ENCODE assay signal across 11 mouse cellular contexts in genomic region chr1:40233217-40233616, GRCm38 (mm10). TPM values are rescaled to one million over a fixed set of nuclear protein-coding genes. Genes with fewer than 3 reads are reported as not detected.
DNase-seq lines count a peak whose midpoint lies in the region; ATAC-seq lines count a peak whose summit lies in the region.
"Had no signal": no experiment of that assay in that cellular context is flagged by ENCODE, and none has a peak within 500 bp of the region (broad histone marks: within the 10 kb centered on the region; RNA-seq: fewer than 3 reads in every experiment).

No protein-coding gene starts in this region.

- peak overlapping the region; percentile 6; the same call in 1 of the 2 replicates for H3K27ac ChIP-seq in heart, embryonic 10.5 days
- no peak overlapping the region; the same call in 1 of the 2 replicates for H3K27ac ChIP-seq in lung, embryonic 16.5 days (ENCODE audit: low read length)
- H3K27ac ChIP-seq in intestine, embryonic 16.5 days (ENCODE audit: low read length): peak overlapping the region; percentile 30; the same call in 1 of the 2 replicates
- H3K27ac ChIP-seq in stomach, embryonic 15.5 days: peak overlapping the region; percentile 59
- H3K27ac ChIP-seq: midbrain, embryonic 12.5 days had no signal

- H3K36me3 ChIP-seq in heart, embryonic 10.5 days: no peaks in the 10 kb centered on the region
- no peaks in the 10 kb centered on the region for H3K36me3 ChIP-seq in lung, embryonic 16.5 days (ENCODE audit: control insufficient read depth, insufficient read depth, low read length)
- H3K36me3 ChIP-seq in intestine, embryonic 16.5 days (ENCODE audit: control insufficient read depth, insufficient read depth, low read length): no peaks in the 10 kb centered on the region
- H3K36me3 ChIP-seq in stomach, embryonic 15.5 days: no peaks in the 10 kb centered on the region
- H3K36me3 ChIP-seq: midbrain, embryonic 12.5 days had no signal

- WGBS in heart, embryonic 10.5 days: 52% methylated on average over 7 of the region's 7 CpGs
- 14% methylated on average over 7 of the region's 7 CpGs for WGBS in lung, embryonic 16.5 days
- 24% methylated on average over 7 of the region's 7 CpGs for WGBS in intestine, embryonic 16.5 days
- WGBS in stomach, embryonic 15.5 days: 18% methylated on average over 7 of the region's 7 CpGs

- H3K9me3 ChIP-seq in heart, embryonic 10.5 days: no peaks in the 10 kb centered on the region
- no peaks in the 10 kb centered on the region for H3K9me3 ChIP-seq in lung, embryonic 16.5 days (ENCODE audit: control insufficient read depth, low read length)
- H3K9me3 ChIP-seq in intestine, embryonic 16.5 days (ENCODE audit: control insufficient read depth, low read length): no peaks in the 10 kb centered on the region
- H3K9me3 ChIP-seq in stomach, embryonic 15.5 days: no peaks in the 10 kb centered on the region
- H3K9me3 ChIP-seq: midbrain, embryonic 12.5 days had no signal

- peak; percentile 70 for ATAC-seq in lung, embryonic 16.5 days (ENCODE audit: low read depth)
- peak; percentile 71 for ATAC-seq in intestine, embryonic 16.5 days
- peak; percentile 59 for ATAC-seq in stomach, embryonic 15.5 days (ENCODE audit: insufficient read depth, low FRiP score, low read depth)
- no peak for ATAC-seq in activated CD4-positive, CD25-positive, alpha-beta regulatory T cell, adult 4 months
- ATAC-seq: forebrain, embryonic 16.5 days; Patski had no signal

- DNase-seq in heart, embryonic 10.5 days (ENCODE audit: low spot score): peak; percentile 73
- no peak for DNase-seq in heart, postnatal 25 days (ENCODE audit: low spot score)
- no peak for DNase-seq in lung, adult 18-20 months
- DNase-seq in ovary, postnatal 36 days (ENCODE audit: low spot score): no peak

- H3K4me2 ChIP-seq in lung, embryonic 16.5 days (ENCODE audit: low read depth, low read length): no peak overlapping the region
- H3K4me2 ChIP-seq in intestine, embryonic 16.5 days (ENCODE audit: low read depth, low read length): no peak overlapping the region
- H3K4me2 ChIP-seq in stomach, embryonic 15.5 days: no peak overlapping the region
- H3K4me2 ChIP-seq: midbrain, embryonic 12.5 days had no signal

- H3K4me1 ChIP-seq in heart, embryonic 10.5 days: peaks cover 24% of the 10 kb centered on the region
- H3K4me1 ChIP-seq in lung, embryonic 16.5 days (replicated peaks; ENCODE audit: control insufficient read depth, insufficient read depth, low read length): peaks cover 34% of the 10 kb centered on the region
- H3K4me1 ChIP-seq in intestine, embryonic 16.5 days (ENCODE audit: control insufficient read depth, insufficient read depth, low read length): peaks cover 18% of the 10 kb centered on the region
- H3K4me1 ChIP-seq in stomach, embryonic 15.5 days: peaks cover 25% of the 10 kb centered on the region; the same call in 1 of the 2 replicates
- H3K4me1 ChIP-seq: midbrain, embryonic 12.5 days had no signal

- intact Hi-C loops in heart, postnatal 25 days (cut with DNase I): no loop called here

- no peaks in the 10 kb centered on the region for H3K27me3 ChIP-seq in heart, embryonic 10.5 days (ENCODE audit: insufficient read depth, poor library complexity, severe bottlenecking)
- H3K27me3 ChIP-seq in lung, embryonic 16.5 days (ENCODE audit: control insufficient read depth, insufficient read depth, low read depth, low read length): no peaks in the 10 kb centered on the region
- H3K27me3 ChIP-seq in intestine, embryonic 16.5 days (replicated peaks; ENCODE audit: control insufficient read depth, insufficient read depth, low read length): no peaks in the 10 kb centered on the region
- H3K27me3 ChIP-seq in stomach, embryonic 15.5 days (replicated peaks): no peaks in the 10 kb centered on the region
- H3K27me3 ChIP-seq: midbrain, embryonic 12.5 days; Patski had no signal

- H3K9ac ChIP-seq in lung, embryonic 16.5 days (ENCODE audit: low read length): no peak overlapping the region
- H3K9ac ChIP-seq in intestine, embryonic 16.5 days (ENCODE audit: low read depth, low read length): no peak overlapping the region
- no peak overlapping the region for H3K9ac ChIP-seq in stomach, embryonic 15.5 days
- H3K9ac ChIP-seq: midbrain, embryonic 12.5 days had no signal

- no peak overlapping the region for H3K4me3 ChIP-seq in heart, embryonic 10.5 days
- H3K4me3 ChIP-seq in lung, embryonic 16.5 days (ENCODE audit: low read length): no peak overlapping the region
- no peak overlapping the region for H3K4me3 ChIP-seq in intestine, embryonic 16.5 days (ENCODE audit: low read length)
- no peak overlapping the region for H3K4me3 ChIP-seq in stomach, embryonic 15.5 days (replicated peaks)
- H3K4me3 ChIP-seq: midbrain, embryonic 12.5 days had no signal

RNA-seq across cellular contexts. Expression of gene Il1r1, which starts 8.3 kb away (rescaled TPM):
- 6.3 and 12.9 TPM in 2 replicates for polyA plus RNA-seq in heart, embryonic 10.5 days (2016; fragmentation: Nextera tagmentation; extraction: Ambion mirVana)
- 1 to 10 TPM; 6.0 to 6.1 TPM for total RNA-seq in heart, postnatal 25 days (2021)
- 11.2 and 11.7 TPM in 2 replicates for polyA plus RNA-seq in lung, embryonic 16.5 days (2015; fragmentation: Nextera tagmentation; extraction: Ambion mirVana)
- polyA plus RNA-seq in intestine, embryonic 16.5 days (2015; fragmentation: Nextera tagmentation; extraction: Ambion mirVana): 5.0 and 5.4 TPM in 2 replicates
- polyA plus RNA-seq in stomach, embryonic 15.5 days (2015; fragmentation: Nextera tagmentation; extraction: Ambion mirVana): 9.3 TPM in 2 replicates
- under 1 TPM; 0.25 to 0.46 TPM for polyA plus RNA-seq in activated CD4-positive, CD25-positive, alpha-beta regulatory T cell, adult 4 months (2017; shearing (Covaris generic))
